ENCODE assay signal across 9 mouse cellular contexts in the genomic region with DNA sequence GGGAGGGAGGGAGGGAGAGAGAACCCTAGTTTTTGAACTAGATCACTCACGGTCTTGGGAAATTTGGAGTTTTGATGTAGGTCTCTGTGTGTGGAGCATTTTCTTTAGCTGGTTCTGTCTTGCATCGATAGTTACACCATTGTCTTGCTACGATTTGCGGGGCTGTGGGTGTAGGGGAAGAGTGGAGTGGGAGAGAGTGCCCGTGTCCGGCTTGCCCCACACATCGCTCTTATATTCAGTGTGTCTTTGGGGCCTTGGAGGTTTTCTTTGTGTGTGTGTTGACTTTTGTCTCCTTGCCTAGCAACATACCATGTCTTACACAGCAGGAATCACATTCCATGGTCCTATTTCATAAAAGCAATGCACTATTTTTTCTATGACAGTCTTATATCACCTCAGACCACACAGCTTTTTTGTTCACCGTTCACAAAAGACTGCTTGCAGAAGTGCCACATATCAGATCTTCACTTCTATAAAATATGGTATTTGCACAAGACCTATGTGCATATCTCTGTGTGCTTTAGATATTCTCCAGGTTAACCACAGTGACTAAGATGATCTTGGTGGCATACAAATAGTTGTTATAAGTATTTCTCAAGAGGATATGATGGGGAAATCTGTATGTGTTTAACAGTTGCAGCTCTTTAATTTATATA. TPM values are rescaled to one million over a fixed set of nuclear protein-coding genes. Genes with fewer than 3 reads are reported as not detected.
DNase-seq lines count a peak whose midpoint lies in the region; ATAC-seq and TF ChIP-seq lines count a peak whose summit lies in the region.
"Had no signal": no experiment of that assay in that cellular context is flagged by ENCODE, and none has a peak within 500 bp of the region (broad histone marks: within the 10 kb centered on the region; RNA-seq: fewer than 3 reads in every experiment).

No protein-coding gene starts in this region.

- peak; percentile 57; the same call in 1 of the 2 replicates for ATAC-seq in forebrain, embryonic 15.5 days (replicated peaks)
- no peak; the same call in 1 of the 2 replicates for ATAC-seq in liver, embryonic 16.5 days (ENCODE audit: low read depth)
- ATAC-seq in stomach, postnatal 0 days (ENCODE audit: low FRiP score, low TSS enrichment), result peak; percentile 49; the same call in 1 of the 2 replicates

- peaks cover 4% of the 10 kb centered on the region; the same call in 1 of the 2 replicates for H3K4me1 ChIP-seq in forebrain, embryonic 15.5 days
- peaks cover 4% of the 10 kb centered on the region; the same call in 1 of the 2 replicates for H3K4me1 ChIP-seq in liver, embryonic 16.5 days (ENCODE audit: control insufficient read depth, low read depth, low read length)
- no peaks in the 10 kb centered on the region for H3K4me1 ChIP-seq in stomach, postnatal 0 days (replicated peaks; ENCODE audit: control insufficient read depth, insufficient read depth)
- no peaks in the 10 kb centered on the region for H3K4me1 ChIP-seq in cerebellum, adult 2 months (ENCODE audit: control insufficient read depth, insufficient read depth, low read length)

- 5% methylated on average over 8 of the region's 8 CpGs for WGBS in forebrain, embryonic 15.5 days
- 9% methylated on average over 8 of the region's 8 CpGs for WGBS in liver, embryonic 16.5 days (ENCODE audit: insufficient replicate concordance)
- WGBS in stomach, postnatal 0 days, result 5% methylated on average over 8 of the region's 8 CpGs
- WGBS in cerebellum, adult 2 months, result 6% methylated on average over 8 of the region's 8 CpGs

- no peak overlapping the region; the same call in 1 of the 2 replicates for H3K9ac ChIP-seq in forebrain, embryonic 15.5 days (replicated peaks)
- peak overlapping the region; percentile 41; the same call in 1 of the 2 replicates for H3K9ac ChIP-seq in liver, embryonic 16.5 days (ENCODE audit: low read depth, low read length)
- H3K9ac ChIP-seq in stomach, postnatal 0 days (ENCODE audit: low read length), result 0 out of 2 replicates have a peak overlapping the region, but pooled peaks have one; percentile 31

- H3K36me3 ChIP-seq in forebrain, embryonic 15.5 days, result no peaks in the 10 kb centered on the region
- H3K36me3 ChIP-seq in liver, embryonic 16.5 days (ENCODE audit: control insufficient read depth, insufficient read depth), result no peaks in the 10 kb centered on the region
- H3K36me3 ChIP-seq in stomach, postnatal 0 days (ENCODE audit: control insufficient read depth, insufficient read depth, low read length), result no peaks in the 10 kb centered on the region

- no peak overlapping the region for H3K27ac ChIP-seq in forebrain, embryonic 15.5 days (replicated peaks)
- H3K27ac ChIP-seq in liver, embryonic 16.5 days (ENCODE audit: low read length), result no peak overlapping the region; the same call in 1 of the 2 replicates
- no peak overlapping the region for H3K27ac ChIP-seq in stomach, postnatal 0 days (replicated peaks)
- no peak overlapping the region for H3K27ac ChIP-seq in cerebellum, adult 2 months (ENCODE audit: insufficient read depth, low read length)

- TF ChIP-seq EP300 in stomach, postnatal 0 days (optimal IDR thresholded peaks at IDR 0.05), result no peak

- no peaks in the 10 kb centered on the region for H3K27me3 ChIP-seq in forebrain, embryonic 15.5 days
- H3K27me3 ChIP-seq in liver, embryonic 16.5 days (ENCODE audit: control insufficient read depth, insufficient read depth, low read depth, low read length), result no peaks in the 10 kb centered on the region
- H3K27me3 ChIP-seq in stomach, postnatal 0 days (ENCODE audit: control insufficient read depth, insufficient read depth, low read length), result no peaks in the 10 kb centered on the region
- no peaks in the 10 kb centered on the region for H3K27me3 ChIP-seq in cerebellum, adult 2 months (ENCODE audit: control insufficient read depth, insufficient read depth, low read length)

- peak overlapping the region; percentile 33 for H3K4me2 ChIP-seq in forebrain, embryonic 15.5 days (replicated peaks)
- H3K4me2 ChIP-seq in liver, embryonic 16.5 days (ENCODE audit: low read depth, low read length), result peak overlapping the region; percentile 41; the same call in 1 of the 2 replicates
- H3K4me2 ChIP-seq in stomach, postnatal 0 days (replicated peaks; ENCODE audit: low read depth), result peak overlapping the region; percentile 43; the same call in 1 of the 2 replicates

- no peak for TF ChIP-seq CTCF in stomach, postnatal 0 days (IDR thresholded peaks at IDR 0.05; ENCODE audit: low read depth)
- TF ChIP-seq CTCF in cerebellum, adult 2 months (IDR thresholded peaks at IDR 0.05; ENCODE audit: borderline replicate concordance, insufficient read depth, low read depth, low read length), result no peak

- no peak for TF ChIP-seq POLR2A in cerebellum, adult 2 months (IDR thresholded peaks at IDR 0.05; ENCODE audit: borderline replicate concordance, insufficient read depth, low read length)

- H3K9me3 ChIP-seq in forebrain, embryonic 15.5 days, result no peaks in the 10 kb centered on the region
- H3K9me3 ChIP-seq in liver, embryonic 16.5 days (replicated peaks; ENCODE audit: control insufficient read depth, low read length), result no peaks in the 10 kb centered on the region
- H3K9me3 ChIP-seq in stomach, postnatal 0 days (ENCODE audit: control insufficient read depth, low read length), result no peaks in the 10 kb centered on the region

- H3K4me3 ChIP-seq in forebrain, embryonic 15.5 days, result peak overlapping the region; percentile 27
- H3K4me3 ChIP-seq in liver, embryonic 16.5 days (ENCODE audit: low read depth, low read length), result peak overlapping the region; percentile 32; the same call in 1 of the 2 replicates
- H3K4me3 ChIP-seq in stomach, postnatal 0 days (ENCODE audit: low read depth, low read length), result peak overlapping the region; percentile 22
- no peak overlapping the region for H3K4me3 ChIP-seq in cerebellum, adult 2 months (replicated peaks; ENCODE audit: insufficient read depth, low read depth, low read length)

- peak; percentile 35 for DNase-seq in retina, postnatal 1 day
- no peak for DNase-seq in retina, embryonic 14.5 days (ENCODE audit: low spot score)
- peak; percentile 17 for DNase-seq in stomach, postnatal 0 days (ENCODE audit: low spot score)
- no peak for DNase-seq in adrenal gland, postnatal 4 days (ENCODE audit: low spot score in 2 of 2)
- DNase-seq in cerebellum, adult 2 months, result no peak
- no peak for DNase-seq in adipocyte (ENCODE audit: low spot score)

RNA-seq across cellular contexts. Expression of gene Klrb1f, which starts 4.0 kb away (rescaled TPM):
- 0.20 TPM in 1 of 2 replicates, not detected in the other for polyA plus RNA-seq in forebrain, embryonic 15.5 days (2015; fragmentation: Nextera tagmentation; extraction: Ambion mirVana)
- polyA plus RNA-seq in liver, embryonic 16.5 days (2015; fragmentation: Nextera tagmentation; extraction: Ambion mirVana), result 0.45 and 0.50 TPM in 2 replicates
- polyA plus RNA-seq in stomach, postnatal 0 days (2015; fragmentation: Nextera tagmentation; extraction: Ambion mirVana), result 0.16 and 0.18 TPM in 2 replicates
- total RNA-seq in adrenal gland, postnatal 4 days (2021), result not detected
- not detected in 2 replicates for polyA plus RNA-seq in cerebellum, adult 2 months (2012; rRNA removed)
- polyA plus RNA-seq: adrenal gland, adult 2 months had no signal

RNA-seq across cellular contexts. Expression of gene Clec2e, which starts 51.0 kb away (rescaled TPM):
- polyA plus RNA-seq in forebrain, embryonic 15.5 days (2015; fragmentation: Nextera tagmentation; extraction: Ambion mirVana), result not detected in 2 replicates
- 0.08 TPM in 1 of 2 replicates, not detected in the other for polyA plus RNA-seq in liver, embryonic 16.5 days (2015; fragmentation: Nextera tagmentation; extraction: Ambion mirVana)
- polyA plus RNA-seq in stomach, postnatal 0 days (2015; fragmentation: Nextera tagmentation; extraction: Ambion mirVana), result 0.07 TPM in 1 of 2 replicates, not detected in the other
- total RNA-seq in adrenal gland, postnatal 4 days (2021), result under 1 TPM in 1 of 2 experiments, not detected in 1; 0.14 TPM
- polyA plus RNA-seq in cerebellum, adult 2 months (2012; rRNA removed), result not detected in 2 replicates
- total RNA-seq: adrenal gland, adult 2 months had no signal
- polyA plus RNA-seq: adrenal gland, adult 2 months had no signal

Comparison
In these comparisons a context has a peak if more than half of its experiments do, and no peak if none do; other contexts are left out.
1. DNase-seq: peak in retina, postnatal 1 day (single experiment) and stomach, postnatal 0 days (single experiment); none in retina, embryonic 14.5 days (single experiment), adrenal gland, postnatal 4 days (0 of 2), cerebellum, adult 2 months (0 of 2) and adipocyte (single experiment).
2. Peak in every context shown above with its lines, with median percentiles within 50 percentile points of each other: H3K4me2 ChIP-seq.